Mouse (Mus musculus): ENCODE measurements around the gene Defa25.
"Not testable (repeated sequence)": the region's sequence is repeated elsewhere in the genome, so short reads cannot be mapped to it uniquely, and the experiment has no call there.

Defa25 gene

GRCm38 (mm10) chr8:21084142-21084541 is at the start of gene Defa25:
Defa25 (plus strand) TSS chr8:21084442.
- not testable (repeated sequence) for DNase-seq (ENCODE audit: low read depth, low spot score)

DNA sequence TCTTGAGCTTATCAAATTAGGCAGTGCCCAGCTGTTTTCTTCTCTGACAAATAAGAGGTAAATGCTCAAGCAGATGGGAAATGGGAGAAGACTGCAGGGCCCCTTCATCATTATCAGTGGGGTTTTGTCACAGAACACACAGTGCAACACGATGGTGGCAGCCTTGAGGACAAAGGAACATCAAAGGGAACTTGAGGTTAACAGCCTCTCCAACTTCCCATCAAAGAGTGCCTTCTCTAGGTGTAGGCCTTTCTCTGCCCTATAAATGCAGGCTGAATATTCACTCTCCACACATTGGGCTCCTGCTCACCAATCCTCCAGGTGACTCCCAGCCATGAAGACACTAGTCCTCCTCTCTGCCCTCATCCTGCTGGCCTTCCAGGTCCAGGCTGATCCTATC is 29.5 kb upstream of the Defa25 start, which contains the start of gene Defa23:
TSS of gene Defa23 (plus strand) at position 301 of the 400 bp plus-strand sequence.
- DNase-seq (ENCODE audit: low read depth, low spot score) = not testable (repeated sequence)

- DNase-seq (ENCODE audit: low read depth, low spot score) = not testable (repeated sequence)
Observed at GRCm38 (mm10) chr8:21064738-21065137, 19.5 kb upstream of the Defa25 start, which contains the start of gene Defa35. Defa35 (plus strand) TSS chr8:21065038.

GRCm38 (mm10) chr8:21093106-21093505 is 8.9 kb downstream of the Defa25 start:
- DNase-seq (ENCODE audit: low read depth, low spot score) = no peak

DNA sequence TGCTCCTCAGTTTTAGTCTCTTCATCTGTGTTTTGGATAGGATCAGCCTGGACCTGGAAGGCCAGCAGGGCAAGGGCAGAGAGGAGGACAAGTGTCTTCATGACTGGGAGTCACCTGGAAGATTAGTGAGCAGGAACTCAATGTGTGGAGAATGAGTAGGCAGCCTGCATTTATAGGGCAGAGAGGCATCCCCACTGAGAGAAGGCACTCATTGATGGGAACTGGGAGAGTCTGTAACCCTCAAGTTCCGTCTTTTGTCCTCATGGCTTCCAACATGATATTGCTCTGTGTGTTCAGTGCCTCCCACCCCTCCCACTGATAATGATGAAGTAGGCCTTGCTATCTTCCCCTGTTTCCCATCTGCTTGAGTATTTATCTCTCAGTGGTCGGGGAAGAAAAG is 11.7 kb downstream of the Defa25 start, which contains the start of gene Gm14851:
TSS of gene Gm14851 (minus strand) at position 101 of the 400 bp plus-strand sequence.
- not testable (repeated sequence) for DNase-seq (ENCODE audit: low read depth, low spot score)

DNA sequence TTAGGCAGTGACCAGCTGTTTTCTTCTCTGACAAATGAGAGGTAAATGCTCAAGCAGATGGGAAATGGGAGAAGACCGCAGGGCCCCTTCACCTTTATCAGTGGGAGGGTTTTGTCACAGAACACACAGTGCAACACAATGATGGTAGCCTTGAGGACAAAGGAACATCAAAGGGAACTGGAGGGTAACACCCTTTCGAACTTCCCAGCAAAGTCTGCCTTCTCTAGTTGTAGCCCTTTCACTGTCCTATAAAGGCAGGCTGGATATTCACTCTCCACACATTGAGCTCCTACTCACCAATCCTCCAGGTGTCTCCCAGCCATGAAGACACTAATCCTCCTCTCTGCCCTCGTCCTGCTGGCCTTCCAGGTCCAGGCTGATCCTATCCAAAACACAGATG is 50.1 kb downstream of the Defa25 start, which contains the start of gene Defa30:
TSS of gene Defa30 (plus strand) at position 301 of the 400 bp plus-strand sequence.
- not testable (repeated sequence) for DNase-seq (ENCODE audit: low read depth, low spot score)
